Mouse (Mus musculus) neutrophil, adult 5-6 weeks (primary cell): ENCODE results near the gene Trpc3. TPM values are rescaled to one million over a fixed set of nuclear protein-coding genes. Genes with fewer than 3 reads are reported as not detected.
"Not testable (repeated sequence)": the region's sequence is repeated elsewhere in the genome, so short reads cannot be mapped to it uniquely, and the experiment has no call there.

Experiments used
- ATAC-seq: fragments of 151-379, 151-347 bp; 2 replicates; pipeline ENCODE4 v1.8.0; 2017; ENCODE audit warnings: mild to moderate bottlenecking, moderate TSS enrichment; ENCODE audit not compliant: insufficient number of reproducible peaks, poor library complexity, low FRiP score, severe bottlenecking; ENCODE audit errors: extremely low read depth
- total RNA-seq: library from RNA; stranded (forward); fragments of 200-1000 nt; gene quantifications from 2 replicates; pipeline ENCODE4 v1.2.3, GENCODE M21; 2017

The Trpc3 gene
- total RNA-seq, 1 experiment from 2014 or later: 0.23 TPM

- no peak for ATAC-seq
These were observed 77.3 kb downstream of the Trpc3 start for GRCm38 (mm10) chr3:36612687-36613086.

GRCm38 (mm10) chr3:36605894-36606783 is 83.8 kb downstream of the Trpc3 start:
- ATAC-seq: no peak

GRCm38 (mm10) chr3:36599773-36600172 is 90.2 kb downstream of the Trpc3 start:
- ATAC-seq: not testable (repeated sequence)

GRCm38 (mm10) chr3:36598811-36599210 is 91.2 kb downstream of the Trpc3 start:
- no peak for ATAC-seq

- ATAC-seq: peak; percentile 96
These were observed 118.1 kb downstream of the Trpc3 start, which contains the start of gene Ccna2 for GRCm38 (mm10) chr3:36571827-36572378. Ccna2 (minus strand) TSS chr3:36572150.

GRCm38 (mm10) chr3:36571361-36571826 is 118.6 kb downstream of the Trpc3 start:
- ATAC-seq: no peak

Other genes starting within 250 kb of the Trpc3 start
- 44.0 and 51.9 TPM in 2 replicates for gene Anxa5, start 214.3 kb downstream of the Trpc3 start, total RNA-seq
- gene 1810062G17Rik, start 214.2 kb downstream of the Trpc3 start, total RNA-seq: 1.6 and 2.2 TPM in 2 replicates
- gene Gm11549, start 168.4 kb downstream of the Trpc3 start, total RNA-seq: not detected in 2 replicates
- 46.1 and 49.6 TPM in 2 replicates for gene Exosc9, start 137.6 kb downstream of the Trpc3 start, total RNA-seq
- 0.49 TPM in 1 of 2 replicates, not detected in the other for gene Ccna2, start 118.0 kb downstream of the Trpc3 start, total RNA-seq
- gene Bbs7, start 76.7 kb downstream of the Trpc3 start, total RNA-seq: 0.37 and 1.2 TPM in 2 replicates
- gene 4932438A13Rik, start 172.9 kb upstream of the Trpc3 start, total RNA-seq: 125 and 127 TPM in 2 replicates